Mouse (Mus musculus) neural tube, embryonic 12.5 days (tissue): ENCODE data around the gene Tor2a. TPM values are rescaled to one million over a fixed set of nuclear protein-coding genes. Genes with fewer than 3 reads are reported as not detected.
A peak's percentile ranks its signal among the peaks of the same experiment; 100 is the strongest.

Experiments
- ATAC-seq: fragments of 200-750 bp; cut with Nextera tagmentation; 2 replicates; pipeline ENCODE4 v1.8.0; 2017; ENCODE audit warnings: low read depth, mild to moderate bottlenecking, moderate TSS enrichment, moderate library complexity; ENCODE audit not compliant: low FRiP score
- H3K27ac ChIP-seq: fragments of 300-500 bp; sonication (generic); 2 replicates; pipeline ENCODE4 v1.5.1; 2016
- H3K27me3 ChIP-seq: fragments of 300-500 bp; sonication (generic); replicated peaks from 2 replicates; pipeline ENCODE4 v1.6.1; 2016; ENCODE audit warnings: mild to moderate bottlenecking
- H3K36me3 ChIP-seq: fragments of 300-500 bp; sonication (generic); 2 replicates; pipeline ENCODE4 v1.6.1; 2016; ENCODE audit warnings: mild to moderate bottlenecking
- H3K4me1 ChIP-seq: fragments of 300-500 bp; sonication (generic); 2 replicates; pipeline ENCODE4 v1.6.1; 2016
- H3K4me2 ChIP-seq: fragments of 300-500 bp; sonication (generic); replicated peaks from 2 replicates; pipeline ENCODE4 v1.6.1; 2016; ENCODE audit warnings: mild to moderate bottlenecking
- H3K4me3 ChIP-seq: fragments of 300-500 bp; sonication (generic); 2 replicates; pipeline ENCODE4 v1.5.1; 2016
- H3K9ac ChIP-seq: fragments of 300-500 bp; sonication (generic); 2 replicates; pipeline ENCODE4 v1.6.1; 2016; ENCODE audit warnings: mild to moderate bottlenecking
- H3K9me3 ChIP-seq: fragments of 300-500 bp; sonication (generic); 2 replicates; pipeline ENCODE4 v1.6.1; 2016; ENCODE audit warnings: mild to moderate bottlenecking
- WGBS: fragments of 180-500 bp; shearing (Covaris S2); methylation state at CpG from one replicate; pipeline ENCODE4 v1.1.7; 2016; 5-methylcytosine and 5-hydroxymethylcytosine counted together
- polyA plus RNA-seq: library from polyadenylated mRNA; unstranded; fragments of >200 nt; fragmentation: Nextera tagmentation; extraction: Ambion mirVana; gene quantifications from 2 replicates; pipeline ENCODE4 v1.2.1, GENCODE M21; 2016

Gene Tor2a
- polyA plus RNA-seq, 1 experiment from 2014 or later: 56.1 TPM

GRCm38 (mm10) chr2:32750887-32751664, 6.0 kb upstream of the Tor2a start:
- Histone ChIP-seq H3K4me1 (peaks cover 25% of the 10 kb centered on the region), H3K36me3 (peaks cover 57% of the 10 kb centered on the region), H3K9me3 (no peaks in the 10 kb centered on the region), H3K4me3 (peak overlapping the region; percentile 30), H3K27ac (peak overlapping the region; percentile 62), H3K27me3 (no peaks in the 10 kb centered on the region), H3K4me2 (peak overlapping the region; percentile 63), H3K9ac (peak overlapping the region; percentile 55)
- ATAC-seq: peak; percentile 82
- 7% methylated on average over 31 of the region's 31 CpGs for WGBS

GRCm38 (mm10) chr2:32751665-32752033, 5.4 kb upstream of the Tor2a start:
- 24% methylated on average over 8 of the region's 10 CpGs for WGBS
- ATAC-seq: no peak
- no peaks in the 10 kb centered on the region for H3K27me3 ChIP-seq
- peak overlapping the region; percentile 55 for H3K9ac ChIP-seq
- H3K4me1 ChIP-seq: peaks cover 25% of the 10 kb centered on the region
- peak overlapping the region; percentile 30 for H3K4me3 ChIP-seq
- H3K27ac ChIP-seq: peak overlapping the region; percentile 62
- H3K9me3 ChIP-seq: no peaks in the 10 kb centered on the region
- H3K36me3 ChIP-seq: peaks cover 51% of the 10 kb centered on the region
- peak overlapping the region; percentile 63 for H3K4me2 ChIP-seq

DNA sequence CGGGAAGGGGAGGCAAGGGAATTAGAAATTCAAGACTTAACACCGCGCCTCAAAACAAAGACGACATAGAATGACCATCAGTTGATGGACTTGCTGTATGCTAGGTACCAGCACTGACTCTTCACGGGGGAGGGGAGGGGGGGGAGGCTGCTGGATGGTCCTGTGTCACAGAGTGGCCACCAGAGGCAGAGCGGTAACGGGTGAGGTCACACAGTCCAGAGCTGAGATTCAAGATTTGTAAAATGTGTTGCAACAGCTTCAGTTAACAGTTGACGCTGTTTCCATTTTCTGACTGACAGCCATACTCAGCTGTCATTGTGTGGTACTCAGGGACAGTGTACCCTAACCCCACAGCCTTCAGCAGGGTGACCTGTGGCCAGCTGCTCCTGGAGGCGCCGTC, 4.9 kb upstream of the Tor2a start:
- Histone ChIP-seq H3K4me3 (no peak overlapping the region), H3K4me1 (peaks cover 25% of the 10 kb centered on the region), H3K9me3 (no peaks in the 10 kb centered on the region), H3K27me3 (no peaks in the 10 kb centered on the region), H3K36me3 (peaks cover 46% of the 10 kb centered on the region), H3K9ac (0 out of 2 replicates have a peak overlapping the region, but pooled peaks have one; percentile 55), H3K27ac (no peak overlapping the region), H3K4me2 (peak overlapping the region; percentile 63)
- 64% methylated on average over 10 of the region's 10 CpGs for WGBS
- ATAC-seq: no peak

DNA sequence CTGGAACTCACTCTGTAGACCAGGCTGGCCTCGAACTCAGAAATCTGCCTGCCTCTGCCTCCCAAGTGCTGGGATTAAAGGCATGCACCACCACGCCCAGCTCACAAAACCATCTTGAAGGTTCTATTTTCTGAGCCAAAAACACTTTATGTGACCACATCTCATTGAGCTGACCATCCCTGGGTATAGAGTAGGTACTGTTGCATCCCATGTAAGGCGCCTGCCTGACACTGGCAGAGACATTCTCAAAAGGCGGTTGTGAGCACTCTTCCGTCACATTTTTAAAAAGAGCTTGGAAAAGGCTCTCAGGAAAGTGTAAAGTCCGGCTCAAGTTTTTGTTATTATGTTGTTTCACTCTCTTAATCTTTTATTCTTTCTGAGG, 369 bp upstream of the Tor2a start:
- 37% methylated on average over 6 of the region's 6 CpGs for WGBS
- peaks cover 41% of the 10 kb centered on the region for H3K36me3 ChIP-seq
- no peaks in the 10 kb centered on the region for H3K27me3 ChIP-seq
- peak; percentile 34; the same call in 1 of the 2 replicates for ATAC-seq
- H3K4me3 ChIP-seq: no peak overlapping the region
- H3K9ac ChIP-seq: no peak overlapping the region
- H3K4me1 ChIP-seq: peaks cover 9% of the 10 kb centered on the region
- H3K27ac ChIP-seq: no peak overlapping the region
- H3K4me2 ChIP-seq: peak overlapping the region; percentile 10; the same call in 1 of the 2 replicates
- H3K9me3 ChIP-seq: no peaks in the 10 kb centered on the region

DNA sequence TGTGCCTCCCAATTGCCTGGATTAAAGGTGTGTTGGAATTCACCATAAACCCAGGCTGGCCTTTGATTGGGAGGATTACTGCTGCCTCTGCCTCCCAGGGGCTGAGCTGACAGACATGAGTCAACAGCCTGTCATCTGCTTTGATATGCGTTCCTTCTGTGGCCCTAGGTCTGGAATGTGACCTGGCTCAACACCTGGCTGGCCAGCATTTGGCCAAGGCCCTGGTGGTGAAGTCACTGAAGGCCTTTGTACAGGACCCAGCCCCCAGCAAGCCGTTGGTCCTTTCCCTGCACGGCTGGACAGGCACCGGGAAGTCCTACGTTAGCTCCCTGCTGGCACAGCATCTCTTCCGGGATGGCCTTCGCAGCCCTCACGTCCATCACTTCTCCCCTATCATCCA, 1.5 kb downstream of the Tor2a start:
- peaks cover 45% of the 10 kb centered on the region for H3K36me3 ChIP-seq
- ATAC-seq: no peak
- H3K27me3 ChIP-seq: no peaks in the 10 kb centered on the region
- no peaks in the 10 kb centered on the region for H3K4me1 ChIP-seq
- 86% methylated on average over 8 of the region's 8 CpGs for WGBS
- H3K9ac ChIP-seq: no peak overlapping the region
- no peak overlapping the region for H3K27ac ChIP-seq
- no peaks in the 10 kb centered on the region for H3K9me3 ChIP-seq
- H3K4me2 ChIP-seq: no peak overlapping the region
- no peak overlapping the region for H3K4me3 ChIP-seq

GRCm38 (mm10) chr2:32759001-32759400, 2.0 kb downstream of the Tor2a start:
- Histone ChIP-seq H3K4me2 (no peak overlapping the region), H3K9ac (0 out of 2 replicates have a peak overlapping the region, but pooled peaks have one; percentile 1), H3K36me3 (peaks cover 43% of the 10 kb centered on the region), H3K4me1 (no peaks in the 10 kb centered on the region), H3K27me3 (no peaks in the 10 kb centered on the region), H3K4me3 (no peak overlapping the region), H3K27ac (no peak overlapping the region), H3K9me3 (no peaks in the 10 kb centered on the region)
- 92% methylated on average over 2 of the region's 2 CpGs for WGBS
- ATAC-seq: no peak

GRCm38 (mm10) chr2:32761361-32761760, 4.3 kb downstream of the Tor2a start:
- Histone ChIP-seq H3K36me3 (peaks cover 30% of the 10 kb centered on the region), H3K27me3 (no peaks in the 10 kb centered on the region), H3K4me2 (no peak overlapping the region), H3K27ac (no peak overlapping the region), H3K9me3 (no peaks in the 10 kb centered on the region), H3K9ac (no peak overlapping the region), H3K4me1 (no peaks in the 10 kb centered on the region), H3K4me3 (no peak overlapping the region)
- WGBS: 88% methylated on average over 14 of the region's 14 CpGs
- no peak for ATAC-seq

DNA sequence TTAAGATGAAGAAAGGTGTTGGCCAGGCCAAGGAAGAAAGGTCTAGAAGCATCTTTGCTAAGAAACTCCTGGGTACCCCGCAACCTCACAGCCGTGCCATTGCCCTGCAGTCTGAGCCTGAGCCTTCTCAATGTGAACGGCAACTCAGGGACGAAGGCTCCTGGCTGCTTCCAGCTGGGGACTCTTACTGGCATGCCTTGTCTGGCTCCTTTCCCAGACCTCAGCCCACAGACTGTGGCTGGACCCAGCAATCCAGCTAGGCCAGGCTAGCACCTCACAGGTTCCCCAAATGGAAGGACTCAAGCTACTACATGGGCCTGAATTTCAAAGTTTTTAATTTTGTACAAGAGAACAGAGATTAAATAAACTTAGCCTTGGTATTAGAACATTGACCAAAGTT, 4.8 kb downstream of the Tor2a start:
- Histone ChIP-seq H3K27ac (no peak overlapping the region), H3K27me3 (no peaks in the 10 kb centered on the region), H3K9ac (no peak overlapping the region), H3K4me3 (no peak overlapping the region), H3K36me3 (peaks cover 30% of the 10 kb centered on the region), H3K4me2 (no peak overlapping the region), H3K4me1 (0 out of 2 replicates have a peak, but pooled peaks cover 2% of the 10 kb centered on the region), H3K9me3 (no peaks in the 10 kb centered on the region)
- WGBS: 93% methylated on average over 4 of the region's 4 CpGs
- ATAC-seq: no peak

- ATAC-seq: no peak
- H3K27me3 ChIP-seq: no peaks in the 10 kb centered on the region
- H3K36me3 ChIP-seq: peaks cover 30% of the 10 kb centered on the region
- 84% methylated on average over 3 of the region's 3 CpGs for WGBS
- no peak overlapping the region for H3K9ac ChIP-seq
- H3K4me3 ChIP-seq: no peak overlapping the region
- H3K27ac ChIP-seq: no peak overlapping the region
- 0 out of 2 replicates have a peak, but pooled peaks cover 6% of the 10 kb centered on the region for H3K4me1 ChIP-seq
- no peaks in the 10 kb centered on the region for H3K9me3 ChIP-seq
- H3K4me2 ChIP-seq: no peak overlapping the region
These were observed 6.3 kb downstream of the Tor2a start for GRCm38 (mm10) chr2:32763353-32763752.

GRCm38 (mm10) chr2:32767241-32767640, 10.2 kb downstream of the Tor2a start:
- peaks cover 11% of the 10 kb centered on the region for H3K36me3 ChIP-seq
- 73% methylated on average over 12 of the region's 12 CpGs for WGBS
- H3K4me2 ChIP-seq: no peak overlapping the region
- no peak for ATAC-seq
- H3K4me1 ChIP-seq: 0 out of 2 replicates have a peak, but pooled peaks cover 10% of the 10 kb centered on the region
- H3K4me3 ChIP-seq: no peak overlapping the region
- H3K27ac ChIP-seq: no peak overlapping the region
- no peaks in the 10 kb centered on the region for H3K27me3 ChIP-seq
- H3K9ac ChIP-seq: no peak overlapping the region
- no peaks in the 10 kb centered on the region for H3K9me3 ChIP-seq

DNA sequence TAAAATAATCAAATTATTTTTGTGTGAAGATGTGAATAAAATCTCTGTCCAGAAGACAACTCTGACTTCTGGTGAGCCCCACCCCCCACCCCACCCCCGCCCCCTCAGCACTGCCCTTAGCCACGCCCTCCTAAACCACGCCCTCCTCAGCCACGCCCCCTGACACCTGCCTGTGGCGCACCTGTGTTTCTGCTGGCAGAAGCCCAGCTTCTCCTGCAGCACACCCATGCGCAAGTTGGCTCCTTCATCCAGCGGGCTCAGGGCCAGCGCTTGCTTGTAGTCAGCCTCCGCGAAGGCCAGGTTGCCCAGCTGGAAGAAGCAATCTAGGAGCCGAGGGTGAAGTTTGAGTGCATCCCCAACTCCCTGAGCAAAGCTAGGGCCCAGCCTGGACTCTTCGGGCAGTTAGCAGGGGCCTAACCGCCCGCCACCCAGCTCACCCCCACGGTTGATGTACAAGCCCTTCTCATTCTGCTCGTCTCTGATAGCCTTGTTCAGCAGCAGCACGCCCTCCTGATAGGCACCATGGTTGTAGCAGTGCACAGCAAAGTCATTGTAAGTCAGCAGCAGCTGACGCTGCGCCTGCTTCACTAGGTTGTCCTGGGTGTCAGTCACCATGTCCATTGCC, 11.7 kb downstream of the Tor2a start:
- H3K9me3 ChIP-seq: no peaks in the 10 kb centered on the region
- H3K36me3 ChIP-seq: no peaks in the 10 kb centered on the region
- no peak overlapping the region for H3K4me2 ChIP-seq
- WGBS: 55% methylated on average over 19 of the region's 19 CpGs
- H3K27ac ChIP-seq: no peak overlapping the region
- H3K4me3 ChIP-seq: no peak overlapping the region
- H3K4me1 ChIP-seq: 0 out of 2 replicates have a peak, but pooled peaks cover 10% of the 10 kb centered on the region
- no peaks in the 10 kb centered on the region for H3K27me3 ChIP-seq
- H3K9ac ChIP-seq: no peak overlapping the region
- ATAC-seq: no peak

GRCm38 (mm10) chr2:32769327-32770085, 12.5 kb downstream of the Tor2a start:
- H3K4me1 ChIP-seq: 0 out of 2 replicates have a peak, but pooled peaks cover 10% of the 10 kb centered on the region
- H3K9me3 ChIP-seq: no peaks in the 10 kb centered on the region
- WGBS: 73% methylated on average over 5 of the region's 5 CpGs
- no peak for ATAC-seq
- H3K27me3 ChIP-seq: no peaks in the 10 kb centered on the region
- no peak overlapping the region for H3K4me2 ChIP-seq
- H3K27ac ChIP-seq: no peak overlapping the region
- no peak overlapping the region for H3K4me3 ChIP-seq
- H3K9ac ChIP-seq: no peak overlapping the region
- H3K36me3 ChIP-seq: no peaks in the 10 kb centered on the region
